Mouse (Mus musculus): Measurements from ENCODE around the gene Zfp605. TPM values are rescaled to one million over a fixed set of nuclear protein-coding genes. Genes with fewer than 3 reads are reported as not detected.
"Not testable (repeated sequence)": the region's sequence is repeated elsewhere in the genome, so short reads cannot be mapped to it uniquely, and the experiment has no call there.

Zfp605 gene
- 10 to 100 TPM; 20.5 to 21.7 TPM for total RNA-seq (2021)

DNA sequence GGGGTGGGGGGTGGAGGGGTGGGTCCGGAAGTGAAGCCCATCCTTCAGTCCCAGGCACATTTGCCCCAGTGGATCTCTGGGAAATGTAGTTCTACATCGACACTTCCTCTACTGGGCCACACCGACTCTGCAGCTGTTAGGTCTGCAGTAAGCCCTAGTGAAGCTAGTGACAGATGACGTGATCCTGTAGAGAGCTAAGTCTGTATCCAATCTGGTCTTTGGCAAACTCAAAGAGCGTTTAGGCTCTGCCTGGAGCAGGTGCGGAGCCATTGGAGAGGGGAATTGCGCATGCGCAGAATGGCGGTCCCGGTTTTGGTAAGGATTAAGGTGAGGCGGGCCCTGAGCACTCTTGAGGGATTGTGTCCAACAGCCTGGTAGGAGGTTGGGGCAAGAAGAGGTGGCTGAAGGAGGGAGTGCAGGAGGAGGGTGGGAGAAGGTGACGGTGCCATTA is at the start of gene Zfp605:
Gene Zfp605, plus strand, starts transcription at position 102 of the 451 bp plus-strand sequence.
- intact Hi-C loops (cut with DNase I) = loop anchor here (5.0 kb wide), 1 partner anchor 553 kb away; the partner anchor contains the start of gene Crlf2
- DNase-seq = peak; percentile 93

DNA sequence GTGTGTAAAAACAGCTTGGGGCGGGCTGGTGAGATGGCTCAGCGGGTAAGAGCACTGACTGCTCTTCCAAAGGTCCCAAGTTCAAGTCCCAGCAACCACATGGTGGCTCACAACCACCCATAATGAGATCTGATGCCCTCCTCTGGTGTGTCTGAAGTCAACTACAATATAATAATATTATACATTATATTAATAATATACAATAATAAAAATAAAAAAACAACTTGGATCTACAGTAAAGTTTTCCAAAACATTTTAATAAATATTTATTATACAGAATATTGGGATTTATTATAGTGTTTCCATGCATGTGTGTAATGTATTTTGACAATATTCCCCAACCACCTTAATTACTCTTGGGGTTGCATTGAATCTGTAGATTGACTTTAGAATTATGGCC is 37.5 kb upstream of the Zfp605 start, which contains the start of gene Gm17655:
Gene Gm17655, minus strand, starts transcription at position 101 of the 400 bp plus-strand sequence.
- intact Hi-C loops (cut with DNase I); DNase-seq: not testable (repeated sequence)

DNA sequence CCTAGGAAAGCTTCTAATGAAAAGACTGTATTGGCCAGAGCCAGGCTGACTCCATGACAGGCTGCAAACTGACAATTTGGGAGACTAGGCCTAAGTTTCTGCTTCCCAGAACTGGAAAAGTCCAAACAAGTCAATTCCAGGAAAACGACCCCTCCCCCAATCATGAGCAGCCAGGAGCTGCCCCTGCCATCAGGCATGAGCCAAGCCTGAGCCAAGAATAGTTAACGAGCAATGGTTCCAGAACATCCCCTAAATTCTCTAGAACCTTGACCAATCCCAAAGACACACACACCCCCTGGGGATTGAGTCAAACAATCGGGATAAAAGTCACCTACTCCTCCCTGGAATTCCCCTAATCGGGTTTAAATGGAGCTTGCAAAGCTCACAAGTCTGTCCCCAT is 26.9 kb upstream of the Zfp605 start:
- no peak for DNase-seq
- intact Hi-C loops (cut with DNase I) = no loop called here

DNA sequence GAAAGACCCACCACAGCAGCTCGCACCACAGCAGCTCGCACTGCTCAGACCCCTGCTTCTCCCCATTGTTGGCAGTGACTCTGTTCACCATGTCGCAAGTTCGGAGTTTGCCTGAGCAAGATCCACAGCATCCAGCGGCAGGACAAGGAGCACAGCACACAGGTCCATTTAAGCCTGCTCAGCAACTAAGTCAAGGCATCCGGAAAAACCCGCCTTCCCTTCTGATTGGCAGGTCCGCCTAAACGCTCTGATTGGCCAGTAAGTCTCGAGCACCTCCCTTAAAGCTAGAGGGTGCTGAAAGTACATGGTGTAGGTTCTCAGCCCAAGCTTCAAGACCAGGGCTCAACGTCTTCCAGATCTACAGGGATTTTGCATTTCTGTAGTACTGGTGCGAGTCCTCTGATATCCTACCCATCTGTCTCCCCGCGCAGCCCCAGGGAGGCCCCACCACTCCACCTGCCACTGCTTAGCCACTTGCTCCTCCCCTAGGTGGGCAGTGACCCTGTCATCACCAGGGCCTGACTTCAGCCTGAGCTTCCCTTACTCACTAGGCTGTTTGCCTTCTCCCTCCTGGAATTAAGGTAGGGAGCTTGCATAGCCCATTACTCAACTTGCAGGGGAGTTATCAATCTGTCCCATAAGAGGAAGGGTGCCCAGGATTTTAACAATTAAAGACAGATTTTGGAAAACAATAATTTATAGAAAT is 23.6 kb upstream of the Zfp605 start:
- intact Hi-C loops (cut with DNase I) = no loop called here
- DNase-seq = no peak

DNA sequence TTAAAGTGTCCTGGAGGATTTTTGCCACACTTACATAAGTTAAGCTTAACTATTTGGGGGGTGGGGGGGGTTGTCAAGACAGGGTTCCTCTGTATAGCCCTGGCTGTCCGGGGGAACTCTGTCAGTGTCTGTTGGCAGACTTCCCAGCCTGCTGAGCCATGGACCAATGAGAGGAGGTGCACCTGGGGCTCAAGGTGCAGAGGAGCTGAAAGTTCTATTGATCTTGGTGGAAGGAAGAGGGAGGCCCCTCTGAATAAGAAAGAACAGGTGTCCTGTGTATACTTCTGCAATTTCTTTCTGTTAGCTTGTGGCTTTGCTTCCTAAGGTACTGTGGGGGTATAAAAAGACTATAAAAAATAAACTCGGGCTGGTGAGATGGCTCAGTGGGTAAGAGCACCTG is 18.3 kb upstream of the Zfp605 start:
- DNase-seq = no peak
- intact Hi-C loops (cut with DNase I) = no loop called here

DNA sequence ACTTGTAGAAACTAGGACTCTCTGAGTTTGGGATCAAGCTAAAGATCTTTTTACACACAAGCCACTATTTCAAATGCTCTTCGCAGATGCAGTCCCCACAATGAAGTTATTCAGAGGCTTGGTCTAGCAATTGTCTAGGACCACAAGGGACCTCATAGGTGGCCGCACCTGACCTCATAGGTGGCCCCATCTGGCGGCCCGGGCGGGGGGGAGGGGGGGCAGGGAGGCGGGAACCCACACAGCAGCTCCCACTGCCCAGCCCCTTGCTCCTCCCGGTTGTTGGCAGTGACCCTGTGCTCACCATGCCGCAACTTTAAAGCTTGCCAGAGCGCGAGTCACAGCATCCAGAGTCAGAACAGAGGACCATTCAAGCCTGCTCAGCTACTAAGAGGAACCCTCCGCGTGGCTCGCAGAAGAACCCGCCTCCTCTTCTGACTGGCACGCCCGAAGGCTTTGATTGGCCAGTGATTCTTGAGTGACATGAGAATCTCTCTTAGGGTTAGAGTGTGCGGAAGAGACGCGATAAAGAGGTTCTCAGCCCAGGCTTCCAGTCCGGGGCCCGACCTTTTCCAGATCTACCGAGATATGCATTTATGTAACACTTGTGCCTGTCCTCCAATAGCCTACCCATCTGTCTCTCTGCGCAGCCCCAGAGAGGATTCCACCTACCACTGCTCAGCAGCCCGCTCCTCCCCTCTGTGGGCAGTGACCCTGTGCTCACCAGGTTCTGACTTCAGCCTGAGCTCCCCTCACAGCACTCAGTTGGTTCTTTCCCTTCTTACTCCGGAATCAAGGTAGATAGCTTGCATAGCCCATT is 15.7 kb upstream of the Zfp605 start, which contains the start of gene Gm35315:
Gene Gm35315, minus strand, starts transcription at position 391 of the 817 bp plus-strand sequence.
- peak; percentile 85 for DNase-seq
- intact Hi-C loops (cut with DNase I) = no loop called here

DNA sequence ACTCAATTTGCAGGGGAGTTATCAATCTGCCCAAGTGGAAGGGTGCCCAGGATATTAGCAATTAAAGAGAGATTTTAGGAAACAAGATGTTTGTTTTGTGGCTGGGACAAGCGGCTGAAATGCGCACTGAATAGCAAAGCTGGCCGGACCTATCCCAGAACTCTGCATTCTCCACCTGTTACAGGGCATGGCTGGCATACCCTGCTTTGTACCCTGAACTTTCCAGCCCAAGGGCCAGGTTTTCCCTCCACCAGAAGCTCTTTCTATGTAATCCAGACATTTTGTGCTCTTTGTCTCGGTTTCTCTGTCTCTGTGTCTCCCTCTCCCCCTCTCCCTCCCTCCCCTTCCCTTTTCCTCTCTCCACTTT is 15.1 kb upstream of the Zfp605 start:
- no peak for DNase-seq
- intact Hi-C loops (cut with DNase I) = no loop called here

DNA sequence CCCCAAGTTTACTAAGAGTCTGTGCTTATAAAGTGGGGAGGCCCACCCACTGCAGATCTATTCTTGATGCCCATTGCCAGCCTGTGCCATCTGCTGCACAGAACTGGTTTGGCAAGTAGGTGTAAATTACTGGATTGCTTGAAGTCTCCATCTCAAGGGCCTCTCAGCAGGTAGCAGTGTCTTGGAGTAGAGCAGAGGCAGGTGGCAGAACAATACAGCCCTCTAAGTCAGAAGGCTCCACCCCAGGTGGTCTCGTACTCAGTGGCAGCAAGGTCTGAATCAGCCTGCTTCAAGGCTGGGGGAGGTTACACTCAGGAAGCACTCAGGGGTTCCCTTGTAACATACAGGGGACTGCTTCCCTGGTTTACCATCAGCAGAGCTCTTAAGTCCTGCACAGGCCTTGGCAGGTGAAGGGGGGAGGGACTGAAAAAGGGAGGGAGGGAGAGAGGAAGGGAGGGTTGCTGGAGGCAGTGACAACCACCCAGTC is 10.9 kb upstream of the Zfp605 start:
- no peak for DNase-seq

DNA sequence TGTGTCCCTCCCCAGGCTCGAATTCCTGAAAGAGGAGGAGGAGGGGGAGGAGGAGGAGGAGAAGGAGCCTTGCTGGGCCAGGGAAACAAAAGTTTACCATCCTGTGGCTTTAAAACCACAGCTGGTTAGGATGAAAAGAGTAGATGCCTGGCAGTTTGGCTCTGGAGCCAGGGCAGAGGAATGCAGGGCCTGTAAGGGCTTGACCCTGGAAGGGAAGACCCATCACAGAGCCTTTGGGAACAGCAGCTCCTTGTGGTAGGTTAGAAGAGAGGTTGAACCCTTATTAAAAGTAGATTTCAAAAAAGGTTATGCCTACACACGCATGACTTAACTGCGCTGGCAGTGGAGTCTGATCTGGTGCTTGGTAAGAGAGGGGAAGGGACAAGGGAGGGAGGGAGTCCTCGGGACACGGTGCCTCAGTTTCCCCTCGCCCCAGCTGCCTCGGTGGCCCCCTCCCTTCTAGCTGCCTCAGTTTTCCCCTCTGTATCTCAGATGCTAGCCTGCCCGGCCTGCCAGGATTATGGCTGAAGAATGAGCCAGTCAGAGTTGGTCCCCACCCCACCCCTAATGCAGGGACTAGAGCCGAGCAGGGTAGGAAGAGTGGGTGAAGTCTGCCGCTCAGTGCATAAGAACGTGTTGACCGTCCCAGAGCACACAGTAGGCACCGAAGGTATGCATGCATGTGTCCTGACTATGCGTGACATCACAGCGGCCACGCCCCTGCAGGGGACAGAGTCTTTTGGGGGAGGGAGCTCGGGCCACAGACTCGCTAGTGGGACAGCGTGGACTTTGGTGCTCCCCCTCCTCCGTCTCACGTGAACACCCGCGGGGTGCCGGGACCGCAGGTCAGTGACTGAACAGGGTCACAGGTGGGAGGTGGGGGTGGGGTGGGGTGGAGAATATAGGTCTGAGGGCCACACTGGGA is 10.0 kb upstream of the Zfp605 start, which contains the start of gene Plcxd1:
Gene Plcxd1, plus strand, starts transcription at position 314 of the 925 bp plus-strand sequence.
- no peak for DNase-seq
- intact Hi-C loops (cut with DNase I) = no loop called here

More for the DNA sequence above, 10.9 kb upstream of the Zfp605 start:
- intact Hi-C loops (cut with DNase I) = no loop called here

DNA sequence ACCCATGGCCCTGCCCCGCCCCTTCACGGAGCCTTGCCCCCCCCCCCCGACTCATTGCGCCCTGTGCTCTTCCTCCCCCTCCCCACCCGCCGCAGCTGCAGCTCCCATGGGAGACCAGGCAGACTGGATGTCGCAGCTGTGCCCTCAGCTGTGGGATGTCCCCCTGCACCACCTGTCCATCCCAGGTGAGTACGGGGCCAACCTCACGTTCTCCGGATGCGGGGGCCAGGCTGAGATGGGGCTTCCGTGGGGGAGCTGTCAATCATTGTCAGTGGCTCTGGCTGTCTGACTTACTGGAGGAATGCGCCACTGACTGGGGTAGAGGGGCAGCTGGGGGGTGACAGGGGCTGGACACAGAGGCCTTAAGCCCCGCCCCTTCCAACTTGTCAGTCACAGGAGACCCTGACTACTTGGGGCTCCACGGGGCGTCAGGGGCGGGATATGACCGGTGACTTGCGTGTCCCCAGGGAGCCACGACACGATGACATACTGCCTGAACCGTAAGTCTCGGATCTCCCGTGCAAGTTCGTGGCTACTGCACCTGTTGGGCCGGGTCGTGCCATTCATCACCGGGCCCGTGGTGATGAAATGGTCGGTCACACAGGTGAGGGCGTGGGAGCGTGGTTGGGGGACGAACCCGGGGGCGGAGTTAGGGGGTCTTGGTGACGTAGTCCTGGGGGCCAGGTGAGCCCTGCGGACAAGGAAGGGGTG is 8.8 kb upstream of the Zfp605 start:
- intact Hi-C loops (cut with DNase I) = no loop called here
- DNase-seq = peak; percentile 50

DNA sequence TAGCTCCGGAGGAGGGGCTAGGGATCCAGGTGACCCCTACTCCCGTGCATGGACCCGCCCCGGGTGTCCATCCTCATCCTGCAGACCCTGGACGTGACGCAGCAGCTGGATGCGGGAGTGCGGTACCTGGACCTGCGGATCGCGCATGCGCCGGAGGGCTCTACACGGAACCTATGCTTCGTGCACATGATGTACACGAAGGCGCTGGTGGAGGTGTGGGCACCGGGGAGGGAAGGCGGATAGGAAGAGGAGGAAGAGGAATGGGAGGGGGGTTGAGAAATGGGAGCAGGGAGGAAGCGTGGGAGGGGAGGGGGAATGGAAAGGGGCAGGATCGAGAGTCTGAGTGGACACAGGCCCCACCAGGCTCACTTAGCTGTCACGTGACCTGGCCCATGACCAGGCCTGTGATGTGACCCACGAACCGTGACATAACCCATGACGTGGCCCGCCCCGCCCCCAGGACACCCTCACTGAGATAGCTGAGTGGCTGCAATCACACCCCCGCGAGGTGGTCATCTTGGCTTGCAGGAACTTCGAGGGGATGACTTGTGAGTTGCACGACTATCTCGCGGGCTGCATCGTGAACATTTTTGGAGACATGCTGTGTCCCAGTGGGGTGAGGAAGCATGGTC is 8.1 kb upstream of the Zfp605 start:
- intact Hi-C loops (cut with DNase I) = no loop called here

DNA sequence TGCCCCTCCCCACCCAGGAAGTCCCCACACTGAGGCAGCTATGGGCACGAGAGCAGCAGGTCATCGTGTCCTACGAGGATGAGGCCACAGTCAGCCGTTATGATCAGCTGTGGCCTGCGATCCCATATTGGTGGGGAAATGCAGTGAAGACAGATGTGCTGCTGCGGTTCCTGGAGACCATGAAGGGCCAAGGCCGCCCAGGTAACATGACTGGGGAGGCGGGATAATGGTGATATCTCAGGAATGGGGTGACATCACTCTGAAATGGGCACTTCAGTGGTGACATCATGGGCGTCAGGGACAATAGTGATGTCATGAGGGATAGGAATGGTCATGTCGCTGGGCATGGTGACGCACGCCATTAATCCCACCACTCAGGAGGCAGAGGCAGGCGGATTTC is 7.5 kb upstream of the Zfp605 start:
- no peak for DNase-seq

More for the DNA sequence above, 8.1 kb upstream of the Zfp605 start:
- DNase-seq = peak; percentile 65

DNA sequence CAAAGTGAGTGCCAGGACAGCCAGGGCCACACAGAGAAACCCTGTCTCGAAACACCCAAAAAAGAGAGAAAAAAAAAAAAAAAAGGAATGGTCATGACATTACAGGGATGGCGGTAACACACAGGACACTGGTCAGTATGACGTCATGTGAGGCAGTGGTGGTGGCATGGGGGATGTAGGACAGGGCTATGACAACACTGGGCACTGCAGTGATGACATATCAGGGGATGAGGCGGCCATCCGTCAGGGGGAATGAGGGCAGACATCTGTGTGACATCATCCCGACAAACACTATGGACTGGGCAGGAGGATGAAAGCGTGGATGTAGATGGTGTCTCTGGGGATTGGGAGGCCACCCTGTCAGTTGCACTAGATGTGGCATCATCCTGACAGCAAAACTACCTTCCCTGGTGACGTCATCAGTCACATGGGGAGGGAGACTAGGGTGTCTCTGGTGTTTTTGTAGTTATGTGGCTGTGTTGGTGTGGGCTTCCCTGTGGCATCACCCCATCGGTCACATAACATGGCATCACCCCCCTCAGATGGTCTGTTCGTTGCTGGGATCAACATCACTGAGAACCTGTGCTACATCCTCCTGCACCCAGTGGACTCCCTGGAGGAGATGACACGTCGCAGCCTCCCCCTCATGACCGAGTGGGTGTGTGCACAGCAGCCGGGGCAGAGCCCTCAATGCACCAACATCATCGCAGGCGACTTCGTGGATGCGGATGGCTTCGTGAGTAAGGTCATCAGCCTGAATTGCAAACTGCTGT is 6.9 kb upstream of the Zfp605 start:
- no peak for DNase-seq
- intact Hi-C loops (cut with DNase I) = no loop called here

More for the DNA sequence above, 7.5 kb upstream of the Zfp605 start:
- intact Hi-C loops (cut with DNase I) = no loop called here

DNA sequence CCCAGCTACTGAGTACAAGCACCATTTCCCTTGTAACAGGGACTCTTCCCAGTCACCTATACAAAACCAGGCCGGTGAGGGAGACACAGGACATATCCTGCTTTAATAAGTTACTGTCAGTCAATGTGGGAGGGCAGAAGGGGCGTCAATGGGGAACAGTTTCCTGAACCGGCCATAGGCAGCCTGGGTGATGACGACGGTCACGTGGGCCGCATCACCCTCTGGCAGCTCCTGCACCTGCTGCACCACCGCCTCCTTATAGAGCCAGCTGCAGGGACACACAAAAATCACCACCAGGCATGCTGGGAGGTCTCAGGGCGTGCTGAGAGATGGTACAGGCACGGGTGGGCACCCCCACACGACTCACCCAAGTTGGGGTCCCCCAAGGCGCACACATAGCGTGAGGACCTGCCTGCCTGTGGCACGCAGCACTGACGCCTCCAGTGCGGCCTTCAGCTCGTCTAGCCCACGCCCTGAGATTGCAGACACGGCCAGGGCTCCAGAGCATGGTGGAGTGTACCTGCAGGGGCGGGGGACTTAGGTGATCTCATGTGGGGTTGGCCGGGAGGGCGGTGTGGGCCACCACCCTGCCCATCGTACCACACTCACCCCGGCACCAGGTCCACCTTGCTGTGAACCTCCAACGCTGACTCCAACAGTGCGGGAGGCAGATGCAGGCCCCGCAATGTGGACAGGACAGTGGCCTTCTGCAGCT is 5.8 kb upstream of the Zfp605 start:
- intact Hi-C loops (cut with DNase I) = no loop called here
- DNase-seq = no peak

DNA sequence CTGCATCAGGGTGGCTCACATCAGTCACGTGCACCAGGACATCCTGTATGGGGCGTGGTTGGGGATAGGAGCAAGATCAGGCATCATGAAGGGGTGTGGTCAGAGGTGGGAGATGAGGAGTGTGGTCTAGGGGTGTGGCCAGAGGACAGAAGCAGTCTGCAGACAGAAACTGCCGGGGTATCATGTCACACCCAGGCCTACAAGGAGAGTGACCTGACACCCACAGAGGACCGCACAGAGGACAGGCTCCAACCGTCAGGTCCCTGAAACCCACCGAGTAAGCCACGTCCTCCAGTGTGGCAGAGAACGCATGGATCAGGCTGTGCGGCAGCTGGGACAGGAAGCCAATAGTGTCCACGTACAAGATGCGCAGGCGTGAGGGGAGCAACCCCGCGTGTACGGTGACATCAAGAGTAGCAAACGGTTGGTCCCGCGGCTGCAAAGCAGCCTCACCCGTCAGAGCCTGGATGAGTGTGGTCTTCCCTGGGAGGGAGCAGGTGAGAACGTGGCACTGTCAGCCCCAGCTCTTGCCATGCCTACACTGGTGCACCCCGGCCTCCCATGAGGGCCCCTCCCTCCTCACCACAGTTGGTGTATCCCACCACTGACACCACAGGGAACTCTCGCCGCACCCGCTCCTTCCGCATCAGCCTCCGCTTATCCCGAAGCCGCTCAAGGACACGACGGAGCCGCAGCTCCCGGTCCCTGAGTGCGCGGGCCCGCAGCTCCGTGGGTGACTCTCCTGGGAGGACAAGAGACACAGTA is 5.1 kb upstream of the Zfp605 start:
- DNase-seq = no peak
- intact Hi-C loops (cut with DNase I) = loop anchor here (5.0 kb wide), 1 partner anchor 547 kb away; the partner anchor contains the start of gene Crlf2

DNA sequence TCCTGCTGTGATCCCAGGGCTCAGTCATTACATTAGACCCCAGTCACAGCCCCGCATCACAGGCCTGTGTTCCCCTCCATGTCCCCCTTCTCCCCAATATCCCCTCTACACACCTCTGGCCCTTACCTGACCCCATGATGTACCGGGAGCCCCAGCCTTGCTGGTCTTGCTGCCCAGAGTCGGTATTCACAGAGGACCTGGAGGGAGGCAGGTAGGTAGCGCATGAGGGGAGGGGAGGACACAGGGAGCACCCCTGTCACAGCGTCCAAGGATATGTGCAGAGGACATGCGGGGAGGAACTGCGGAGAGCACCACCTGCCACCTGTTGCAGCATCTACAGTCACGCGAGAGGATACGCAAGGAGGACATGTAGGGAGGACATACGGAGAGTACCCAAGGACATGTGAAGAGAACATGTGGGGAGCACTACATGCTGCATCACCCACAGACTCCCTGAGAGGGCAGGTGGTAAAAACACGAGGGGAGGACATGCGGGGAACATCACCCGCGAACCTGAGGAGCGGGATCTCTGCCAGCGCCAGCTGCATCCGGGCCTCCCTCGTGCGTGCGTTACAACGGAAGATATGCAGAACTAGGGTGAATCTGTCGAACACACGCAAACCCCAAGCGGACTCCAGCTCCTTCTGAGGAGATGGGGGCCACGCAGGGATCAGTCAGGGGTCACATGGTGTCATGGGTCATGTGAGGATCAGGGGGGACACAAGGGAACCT is 3.6 kb upstream of the Zfp605 start:
- DNase-seq = no peak
- intact Hi-C loops (cut with DNase I) = loop anchor here (5.0 kb wide), 1 partner anchor 549 kb away; the partner anchor contains the start of gene Crlf2

All from left cerebral cortex, postnatal 4 days (tissue).